Mouse (Mus musculus) C2C12 (cell line): Measurements from ENCODE around the gene Cachd1. TPM values are rescaled to one million over a fixed set of nuclear protein-coding genes. Genes with fewer than 3 reads are reported as not detected.

ENCODE experiments used
- H3K27me3 ChIP-seq: one replicate; pipeline ENCODE4 v1.6.1; 2011; ENCODE audit not compliant: control insufficient read depth, insufficient read depth, insufficient read length
- H3K36me3 ChIP-seq: one replicate; pipeline ENCODE4 v1.6.1; 2011; ENCODE audit not compliant: control insufficient read depth, insufficient read depth
- H3K4me3 ChIP-seq: one replicate; pipeline ENCODE4 v1.5.1; 2011; ENCODE audit warnings: mild to moderate bottlenecking, control low read depth; ENCODE audit not compliant: poor library complexity, insufficient read depth, severe bottlenecking
- H3K79me2 ChIP-seq: one replicate; pipeline ENCODE4 v1.6.1; 2011; ENCODE audit not compliant: control insufficient read depth, insufficient read depth
- H3K79me3 ChIP-seq: one replicate; pipeline ENCODE4 v1.6.1; 2011; ENCODE audit warnings: low read depth, control low read depth
- H3ac ChIP-seq: one replicate; pipeline ENCODE3; 2011; ENCODE audit warnings: low read depth; ENCODE audit not compliant: control insufficient read depth, insufficient read length
- CEBPB ChIP-seq: IDR thresholded peaks from one replicate; pipeline ENCODE4 v1.6.1; 2011; ENCODE audit warnings: low read depth, mild to moderate bottlenecking, control low read depth, moderate library complexity
- CTCF ChIP-seq: IDR thresholded peaks from one replicate; pipeline ENCODE4 v1.5.1; 2011; ENCODE audit not compliant: control insufficient read depth, insufficient read depth, insufficient read length
- FOSL1 ChIP-seq: IDR thresholded peaks from one replicate; pipeline ENCODE4 v1.8.0; 2011; ENCODE audit warnings: mild to moderate bottlenecking, low read length; ENCODE audit not compliant: poor library complexity, insufficient read depth, severe bottlenecking
- MAX ChIP-seq: IDR thresholded peaks from one replicate; pipeline ENCODE4 v1.6.1; 2011; ENCODE audit warnings: mild to moderate bottlenecking, control low read depth
- MYOD1 ChIP-seq: IDR thresholded peaks from one replicate; pipeline ENCODE4 v1.6.1; 2011; ENCODE audit warnings: low read depth; ENCODE audit not compliant: control insufficient read depth, insufficient read length
- MYOG ChIP-seq: IDR thresholded peaks from one replicate; pipeline ENCODE4 v1.6.1; 2011; ENCODE audit not compliant: control insufficient read depth, insufficient read length; ENCODE audit errors: extremely low read depth
- USF1 ChIP-seq: IDR thresholded peaks from one replicate; pipeline ENCODE4 v1.6.1; 2011; ENCODE audit warnings: low read depth, mild to moderate bottlenecking, control low read depth, moderate library complexity
- polyA plus RNA-seq: library from polyadenylated mRNA; unstranded; fragments of >200 nt; fragmentation: generic; extraction: Trizol; gene quantifications from one replicate; pipeline ENCODE4 v1.2.1, GENCODE M21; 2012; ENCODE audit warnings: missing spikeins

Cachd1 gene
- polyA plus RNA-seq, 1 experiment, result 8.1 TPM

DNA sequence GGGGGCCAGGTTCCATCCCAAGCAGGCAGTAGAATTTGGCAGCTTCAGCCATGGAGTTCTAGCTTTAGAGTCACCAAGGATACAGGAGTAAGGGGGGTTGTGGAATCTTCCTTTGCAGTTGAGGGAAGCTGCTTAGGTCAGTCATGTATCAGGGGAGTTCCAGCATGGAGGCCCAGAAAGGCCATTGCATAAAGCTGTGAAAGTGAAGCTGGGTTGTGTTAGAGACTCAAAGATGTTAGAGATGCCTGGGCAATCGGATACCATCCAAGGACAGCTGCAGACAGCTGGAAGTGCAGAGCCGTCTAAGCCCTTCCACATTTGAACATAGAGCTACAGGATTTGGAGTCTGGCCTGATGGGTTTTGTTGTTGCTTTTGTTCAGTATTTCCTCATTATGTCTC, 267.2 kb downstream of the Cachd1 start:
- H3K4me3 ChIP-seq, result no peak overlapping the region
- no peaks in the 10 kb centered on the region for H3K36me3 ChIP-seq
- TF ChIP-seq CTCF (no peak), CEBPB (no peak), USF1 (no peak), MAX (no peak), MYOD1 (no peak), FOSL1 (no peak), MYOG (no peak)
- H3K79me2 ChIP-seq, result no peaks in the 10 kb centered on the region
- H3K79me3 ChIP-seq, result no peaks in the 10 kb centered on the region
- no peaks in the 10 kb centered on the region for H3K27me3 ChIP-seq
- no peak overlapping the region for H3ac ChIP-seq

DNA sequence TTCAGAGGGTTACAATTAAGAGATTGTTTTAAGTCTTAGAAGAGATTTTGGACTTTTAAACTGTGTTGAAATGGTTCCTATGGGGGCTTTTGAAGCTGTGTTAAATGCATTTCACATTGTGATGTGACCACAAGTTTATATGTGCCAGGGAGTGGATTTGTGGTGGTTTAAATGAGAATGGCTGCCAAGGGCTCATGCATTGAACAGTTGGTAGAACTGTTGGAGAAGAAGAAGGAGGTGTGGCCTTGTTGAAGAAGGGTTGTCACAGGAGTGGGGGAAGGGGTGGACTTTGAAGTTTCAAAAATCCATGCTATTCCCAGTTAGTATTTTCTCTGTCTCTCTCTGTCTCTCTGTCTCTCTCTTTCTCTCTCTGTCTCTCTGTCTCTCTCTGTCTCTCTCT, 267.7 kb downstream of the Cachd1 start:
- Histone ChIP-seq H3K27me3 (no peaks in the 10 kb centered on the region), H3ac (no peak overlapping the region), H3K36me3 (no peaks in the 10 kb centered on the region), H3K79me2 (no peaks in the 10 kb centered on the region), H3K4me3 (no peak overlapping the region), H3K79me3 (no peaks in the 10 kb centered on the region)
- no peak for TF ChIP-seq FOSL1
- no peak for TF ChIP-seq MYOG
- no peak for TF ChIP-seq MYOD1
- no peak for TF ChIP-seq USF1
- TF ChIP-seq MAX, result no peak
- no peak for TF ChIP-seq CEBPB
- TF ChIP-seq CTCF, result no peak

DNA sequence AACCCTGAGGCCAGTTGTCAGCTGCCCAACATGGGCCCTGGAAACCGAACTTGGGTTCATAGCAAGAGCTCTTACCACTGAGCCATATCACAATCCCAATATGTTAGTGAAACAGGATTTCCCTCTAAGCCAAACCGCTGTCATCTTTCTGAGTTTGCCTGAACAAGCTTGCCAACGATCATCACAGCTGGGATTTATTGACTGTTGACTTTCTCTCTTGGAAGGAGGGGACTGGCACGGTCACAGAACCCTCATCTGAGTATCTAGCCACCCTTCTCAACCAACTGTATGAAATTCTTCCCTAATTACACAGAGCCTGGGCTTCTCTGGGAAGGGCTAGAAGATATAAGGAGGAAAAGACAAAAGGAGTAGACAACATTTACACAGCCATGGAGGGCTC, 270.1 kb downstream of the Cachd1 start:
- TF ChIP-seq MAX (no peak), MYOD1 (no peak)
- Histone ChIP-seq H3K4me3 (no peak overlapping the region), H3K79me2 (no peaks in the 10 kb centered on the region), H3K36me3 (no peaks in the 10 kb centered on the region), H3K27me3 (no peaks in the 10 kb centered on the region), H3ac (no peak overlapping the region), H3K79me3 (no peaks in the 10 kb centered on the region)

DNA sequence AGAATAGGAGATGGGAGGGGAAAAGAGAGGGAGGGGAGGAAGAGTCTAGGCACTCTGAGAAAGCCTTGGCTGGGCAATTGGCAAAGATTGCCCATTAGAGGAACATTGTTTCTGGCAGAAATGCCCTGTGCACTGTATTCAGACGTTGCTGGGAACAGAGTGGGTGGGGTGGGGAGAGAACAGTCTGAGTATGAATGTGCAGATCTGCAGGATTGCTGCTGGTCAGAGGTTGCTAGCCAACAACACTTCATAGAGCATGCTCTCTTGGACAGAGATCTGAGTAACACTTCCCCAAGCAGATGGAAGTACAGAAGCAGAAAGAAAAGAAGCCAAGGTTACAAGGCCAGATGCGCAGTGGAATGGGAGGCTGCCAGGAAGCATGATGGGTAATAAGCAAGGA, 285.7 kb downstream of the Cachd1 start:
- H3K4me3 ChIP-seq, result no peak overlapping the region

DNA sequence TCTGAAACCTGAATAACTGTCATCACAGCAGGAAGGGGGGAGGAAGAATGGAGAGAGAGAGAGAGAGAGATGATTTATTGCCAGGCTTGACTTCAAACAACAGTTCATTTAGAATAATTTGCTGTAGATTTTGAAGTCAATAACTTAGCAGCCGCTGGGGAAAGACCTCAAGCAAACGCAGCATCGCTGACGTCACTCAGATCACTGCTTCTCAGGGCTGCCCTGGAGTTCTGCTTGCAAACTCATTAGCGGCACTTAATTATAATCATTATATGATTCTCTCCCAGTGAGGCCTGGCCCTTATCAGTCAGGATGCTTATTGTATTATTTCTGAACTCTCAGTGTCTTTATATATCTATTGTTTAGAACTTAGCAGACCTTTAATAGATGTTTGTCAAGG, 289.9 kb downstream of the Cachd1 start:
- Histone ChIP-seq H3K4me3 (no peak overlapping the region), H3K79me2 (no peaks in the 10 kb centered on the region), H3ac (no peak overlapping the region), H3K36me3 (no peaks in the 10 kb centered on the region), H3K79me3 (no peaks in the 10 kb centered on the region), H3K27me3 (peaks cover 8% of the 10 kb centered on the region)
- no peak for TF ChIP-seq USF1
- no peak for TF ChIP-seq CEBPB
- TF ChIP-seq FOSL1, result no peak
- no peak for TF ChIP-seq MYOD1
- no peak for TF ChIP-seq CTCF
- TF ChIP-seq MYOG, result no peak
- TF ChIP-seq MAX, result no peak

More for the DNA sequence above, 285.7 kb downstream of the Cachd1 start:
- Histone ChIP-seq H3K27me3 (no peaks in the 10 kb centered on the region), H3K36me3 (no peaks in the 10 kb centered on the region), H3K79me3 (no peaks in the 10 kb centered on the region), H3ac (no peak overlapping the region), H3K79me2 (no peaks in the 10 kb centered on the region)
- no peak for TF ChIP-seq USF1
- no peak for TF ChIP-seq MAX
- no peak for TF ChIP-seq CEBPB
- TF ChIP-seq MYOG, result no peak
- TF ChIP-seq CTCF, result no peak

DNA sequence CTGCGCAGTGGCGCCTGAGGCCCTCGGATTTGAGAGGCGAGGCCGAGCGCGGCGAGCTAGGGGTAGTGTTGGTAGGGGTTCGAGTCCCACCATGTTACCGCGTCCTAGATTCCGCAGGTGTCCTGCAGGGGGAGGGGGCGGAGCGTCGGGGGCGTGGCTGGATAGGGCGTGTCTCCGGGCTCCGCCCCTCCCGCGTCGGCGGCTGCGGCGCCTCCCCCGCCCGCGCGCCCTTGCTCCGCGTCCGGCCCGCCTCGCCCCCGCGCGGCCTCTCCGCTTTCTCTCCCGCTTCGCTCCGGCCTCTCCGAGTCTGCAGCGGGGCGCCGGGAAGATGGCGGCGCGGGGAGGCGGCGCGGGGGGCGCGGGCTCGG, 292.3 kb downstream of the Cachd1 start, which contains the start of gene Raver2:
Gene Raver2, plus strand, starts transcription at position 198 of the 368 bp plus-strand sequence.
- H3ac ChIP-seq, result no peak within 1 kb of the TSS
- peaks cover 8% of the 10 kb centered on the region for H3K27me3 ChIP-seq
- TF ChIP-seq MYOG, result no peak
- no peak for TF ChIP-seq CTCF
- no peak for TF ChIP-seq FOSL1
- no peak for TF ChIP-seq USF1
- no peak for TF ChIP-seq MAX
- no peak for TF ChIP-seq CEBPB
- no peak for TF ChIP-seq MYOD1
- no peaks in the 10 kb centered on the region for H3K79me3 ChIP-seq
- H3K36me3 ChIP-seq, result no peaks in the 10 kb centered on the region
- no peaks in the 10 kb centered on the region for H3K79me2 ChIP-seq
- no peak within 1 kb of the TSS for H3K4me3 ChIP-seq
